Mouse (Mus musculus): ENCODE measurements around the gene Krcc1.
"Not testable (repeated sequence)": the region's sequence is repeated elsewhere in the genome, so short reads cannot be mapped to it uniquely, and the experiment has no call there.

- TF ChIP-seq CTCF (IDR thresholded peaks at IDR 0.05; ENCODE audit: extremely low read depth, insufficient read depth, insufficient read length, insufficient replicate concordance); POLR2A (IDR thresholded peaks at IDR 0.05; ENCODE audit: low read depth, low read length): not testable (repeated sequence)
Measured at GRCm38 (mm10) chr6:71269686-71270050, 1.8 kb upstream of the Krcc1 start.
